Mouse (Mus musculus): ENCODE measurements around the gene Suds3. TPM values are rescaled to one million over a fixed set of nuclear protein-coding genes. Genes with fewer than 3 reads are reported as not detected.
A peak's percentile ranks its signal among the peaks of the same experiment; 100 is the strongest.

Gene Suds3
- total and polyA plus RNA-seq, 3 experiments = 67.8 to 102 TPM; not detected in 1

- TF ChIP-seq EP300 (IDR thresholded peaks at IDR 0.05; ENCODE audit: low read depth in 1 of 2, low read length in 2 of 2) (peak; percentile 42; a peak in 2 of 4 replicates), MYC (IDR thresholded peaks at IDR 0.05; ENCODE audit: low read depth, low read length) (0 out of 2 replicates have a peak, but pooled peaks have one; percentile 27), TAL1 (IDR thresholded peaks at IDR 0.05; ENCODE audit: low read length) (peak; percentile 14; the same call in 1 of the 2 replicates), ZC3H11A (IDR thresholded peaks at IDR 0.05; ENCODE audit: low read depth, low read length) (no peak), ETS1 (IDR thresholded peaks at IDR 0.05; ENCODE audit: low read depth, low read length) (peak; percentile 75), TCF12 (IDR thresholded peaks at IDR 0.05; ENCODE audit: low read depth, low read length) (peak; percentile 73), MEF2A (IDR thresholded peaks at IDR 0.05; ENCODE audit: extremely low read depth, insufficient replicate concordance, low read depth, low read length, poor library complexity, severe bottlenecking) (no peak)
- Histone ChIP-seq H3K27me3 (ENCODE audit: control insufficient read depth in 1 of 2, insufficient read depth in 2 of 2, low read length in 2 of 2) (no peaks in the 10 kb centered on the region), H3K4me3 (ENCODE audit: control insufficient read depth in 1 of 2, insufficient read depth in 1 of 2, low read depth in 2 of 2, low read length in 2 of 2) (peak overlapping the region; percentile 39 to 76), H3K36me3 (ENCODE audit: control insufficient read depth in 1 of 2, insufficient read depth in 2 of 2, low read length in 2 of 2) (peaks cover 0 to 32% of the 10 kb centered on the region in 2 experiments), H3K4me1 (ENCODE audit: control insufficient read depth in 1 of 2, insufficient read depth in 2 of 2, low read length in 2 of 2) (peaks cover 13 to 38% of the 10 kb centered on the region in 2 experiments), H3K9ac (ENCODE audit: control insufficient read depth, low read depth, low read length, poor library complexity, severe bottlenecking) (peak overlapping the region; percentile 72), H3K9me3 (replicated peaks; ENCODE audit: insufficient read depth, low read length) (no peaks in the 10 kb centered on the region), H3K27ac (ENCODE audit: control insufficient read depth, low read depth, low read length) (peak overlapping the region; percentile 91), H3K79me2 (ENCODE audit: control insufficient read depth, insufficient read depth, low read length, poor library complexity) (peaks cover 66% of the 10 kb centered on the region)
- DNase-seq (ENCODE audit: low read depth, low spot score) = peak; percentile 44
These were observed 20.7 kb upstream of the Suds3 start for GRCm38 (mm10) chr5:117136570-117136969.

GRCm38 (mm10) chr5:117135869-117136268, 20.0 kb upstream of the Suds3 start:
- H3K9ac ChIP-seq (ENCODE audit: control insufficient read depth, low read depth, low read length, poor library complexity, severe bottlenecking) = peak overlapping the region; percentile 75
- peak overlapping the region; percentile 58 to 76 for H3K4me3 ChIP-seq (ENCODE audit: control insufficient read depth in 1 of 2, insufficient read depth in 1 of 2, low read depth in 2 of 2, low read length in 2 of 2)
- TF ChIP-seq CHD1 (IDR thresholded peaks at IDR 0.05; ENCODE audit: low read depth, low read length) (no peak), MAZ (IDR thresholded peaks at IDR 0.05; ENCODE audit: low read depth, low read length) (peak; percentile 47; the same call in 1 of the 2 replicates), TAL1 (IDR thresholded peaks at IDR 0.05; ENCODE audit: low read length) (peak; percentile 63), EP300 (IDR thresholded peaks at IDR 0.05; ENCODE audit: low read depth in 1 of 2, low read length in 2 of 2) (peak in 1 of 2 experiments; percentile 64; a peak in 2 of 4 replicates), USF1 (IDR thresholded peaks at IDR 0.05; ENCODE audit: low read depth, low read length) (peak; percentile 61), MYC (IDR thresholded peaks at IDR 0.05; ENCODE audit: low read depth, low read length) (0 out of 2 replicates have a peak, but pooled peaks have one; percentile 38), MAFK (IDR thresholded peaks at IDR 0.05; ENCODE audit: borderline replicate concordance, low read depth, low read length) (no peak), E2F4 (IDR thresholded peaks at IDR 0.05; ENCODE audit: borderline replicate concordance, low read depth, low read length) (no peak), ZKSCAN1 (IDR thresholded peaks at IDR 0.05; ENCODE audit: low read depth, low read length) (no peak), POLR2A (IDR thresholded peaks at IDR 0.05; ENCODE audit: control insufficient read depth in 1 of 2, insufficient read depth in 1 of 2, low read depth in 1 of 2, low read length in 2 of 2, poor library complexity in 1 of 2) (peak in 1 of 2 experiments; percentile 64; a peak in 1 of 4 replicates), BHLHE40 (IDR thresholded peaks at IDR 0.05; ENCODE audit: borderline replicate concordance, low read depth, low read length) (peak; percentile 44; the same call in 1 of the 2 replicates), CTCF (IDR thresholded peaks at IDR 0.05 in 2 of 3, conservative IDR thresholded peaks at IDR 0.05 in 1 of 3; ENCODE audit: control insufficient read depth in 1 of 3, insufficient read depth in 1 of 3, low read depth in 2 of 3, low read length in 3 of 3, poor library complexity in 1 of 3, severe bottlenecking in 1 of 3) (no peak), MXI1 (IDR thresholded peaks at IDR 0.05; ENCODE audit: low read depth, low read length) (peak; percentile 57; the same call in 1 of the 2 replicates), MEF2A (IDR thresholded peaks at IDR 0.05; ENCODE audit: extremely low read depth, insufficient replicate concordance, low read depth, low read length, poor library complexity, severe bottlenecking) (no peak), TCF12 (IDR thresholded peaks at IDR 0.05; ENCODE audit: low read depth, low read length) (peak; percentile 53; the same call in 1 of the 2 replicates), SMC3 (IDR thresholded peaks at IDR 0.05; ENCODE audit: low read depth, low read length) (0 out of 2 replicates have a peak, but pooled peaks have one; percentile 3), ETS1 (IDR thresholded peaks at IDR 0.05; ENCODE audit: low read depth, low read length) (peak; percentile 81), TBP (IDR thresholded peaks at IDR 0.05; ENCODE audit: low read depth, low read length) (0 out of 2 replicates have a peak, but pooled peaks have one; percentile 35), ZC3H11A (IDR thresholded peaks at IDR 0.05; ENCODE audit: low read depth, low read length) (no peak), HCFC1 (IDR thresholded peaks at IDR 0.05; ENCODE audit: low read depth, low read length) (peak; percentile 46; the same call in 1 of the 2 replicates), MAX (IDR thresholded peaks at IDR 0.05; ENCODE audit: low read length) (peak; percentile 32; the same call in 1 of the 2 replicates), USF2 (IDR thresholded peaks at IDR 0.05; ENCODE audit: borderline replicate concordance in 1 of 2, insufficient read depth in 1 of 2, low read depth in 1 of 2, low read length in 2 of 2) (no peak), KAT2A (conservative IDR thresholded peaks at IDR 0.05; ENCODE audit: low read depth, low read length) (no peak), POLR2AphosphoS5 (IDR thresholded peaks at IDR 0.05; ENCODE audit: borderline replicate concordance, low read depth, low read length) (no peak), NELFE (IDR thresholded peaks at IDR 0.05; ENCODE audit: low read depth, low read length) (peak; percentile 44), SIN3A (IDR thresholded peaks at IDR 0.05; ENCODE audit: low read length) (peak; percentile 77), ZMIZ1 (IDR thresholded peaks at IDR 0.05; ENCODE audit: low read depth, low read length) (no peak), RCOR1 (IDR thresholded peaks at IDR 0.05; ENCODE audit: low read depth, low read length) (no peak)

More at GRCm38 (mm10) chr5:117135869-117136268, 20.0 kb upstream of the Suds3 start:
- peaks cover 13 to 38% of the 10 kb centered on the region in 2 experiments for H3K4me1 ChIP-seq (ENCODE audit: control insufficient read depth in 1 of 2, insufficient read depth in 2 of 2, low read length in 2 of 2)
- H3K9me3 ChIP-seq (replicated peaks; ENCODE audit: insufficient read depth, low read length) = no peaks in the 10 kb centered on the region
- peak; percentile 89 for DNase-seq (ENCODE audit: low read depth, low spot score)
- no peaks in the 10 kb centered on the region for H3K27me3 ChIP-seq (ENCODE audit: control insufficient read depth in 1 of 2, insufficient read depth in 2 of 2, low read length in 2 of 2)
- peak overlapping the region; percentile 100 for H3K27ac ChIP-seq (ENCODE audit: control insufficient read depth, low read depth, low read length)
- peaks cover 59% of the 10 kb centered on the region for H3K79me2 ChIP-seq (ENCODE audit: control insufficient read depth, insufficient read depth, low read length, poor library complexity)
- peaks cover 0 to 32% of the 10 kb centered on the region in 2 experiments; a peak in 3 of 4 replicates for H3K36me3 ChIP-seq (ENCODE audit: control insufficient read depth in 1 of 2, insufficient read depth in 2 of 2, low read length in 2 of 2)

Data from MEL (cell line).